ENCODE assay signal across 16 mouse cellular contexts in genomic region chr14:115253155-115253554, GRCm38 (mm10).
"Had no signal": no experiment of that assay in that cellular context is flagged by ENCODE, and none has a peak within 500 bp of the region (broad histone marks: within the 10 kb centered on the region; RNA-seq: fewer than 3 reads in every experiment).

No protein-coding gene starts in this region.

- DNase-seq: retina, postnatal 1 day; right cerebral cortex, adult 18-20 months; right cerebral cortex, postnatal 14 days; right cerebral cortex, postnatal 25 days; right cerebral cortex, postnatal 4 days; spleen, adult 18-20 months; thymus, adult 2 months; thymus, postnatal 14 days; thymus, postnatal 25 days; thymus, postnatal 36 days; thymus, postnatal 4 days had no signal

- H3K4me2 ChIP-seq: neural tube, embryonic 12.5 days; neural tube, embryonic 13.5 days; neural tube, embryonic 15.5 days; stomach, embryonic 15.5 days had no signal

- H3K27me3 ChIP-seq: neural tube, embryonic 12.5 days; neural tube, embryonic 13.5 days; neural tube, embryonic 15.5 days; stomach, embryonic 15.5 days had no signal

- H3K36me3 ChIP-seq: neural tube, embryonic 12.5 days; neural tube, embryonic 13.5 days; neural tube, embryonic 15.5 days; stomach, embryonic 15.5 days had no signal

- H3K4me3 ChIP-seq: neural tube, embryonic 12.5 days; neural tube, embryonic 13.5 days; neural tube, embryonic 15.5 days; stomach, embryonic 15.5 days had no signal

- H3K4me1 ChIP-seq: neural tube, embryonic 12.5 days; neural tube, embryonic 13.5 days; neural tube, embryonic 15.5 days; stomach, embryonic 15.5 days had no signal

- H3K9me3 ChIP-seq: neural tube, embryonic 12.5 days; neural tube, embryonic 13.5 days; neural tube, embryonic 15.5 days; stomach, embryonic 15.5 days had no signal

- H3K9ac ChIP-seq: neural tube, embryonic 12.5 days; neural tube, embryonic 13.5 days; neural tube, embryonic 15.5 days; stomach, embryonic 15.5 days had no signal

- H3K27ac ChIP-seq: neural tube, embryonic 12.5 days; neural tube, embryonic 13.5 days; neural tube, embryonic 15.5 days; stomach, embryonic 15.5 days; stomach, postnatal 0 days had no signal
